Mouse (Mus musculus): ENCODE results near the gene Ermard. TPM values are rescaled to one million over a fixed set of nuclear protein-coding genes. Genes with fewer than 3 reads are reported as not detected.
"Not testable (repeated sequence)": the region's sequence is repeated elsewhere in the genome, so short reads cannot be mapped to it uniquely, and the experiment has no call there.

Ermard gene
- polyA plus RNA-seq, 1 experiment: 151 TPM

- H3K4me3 ChIP-seq (ENCODE audit: insufficient read depth, low read length); H3K4me1 ChIP-seq (ENCODE audit: control insufficient read depth, insufficient read depth, low read length): not testable (repeated sequence)
- H3K27ac ChIP-seq (ENCODE audit: insufficient read depth, low read depth, low read length): peak overlapping the region; percentile 60
Observed at GRCm38 (mm10) chr17:15052766-15053165, 11.8 kb downstream of the Ermard start.

- H3K4me3 ChIP-seq (ENCODE audit: insufficient read depth, low read length); H3K4me1 ChIP-seq (ENCODE audit: control insufficient read depth, insufficient read depth, low read length): not testable (repeated sequence)
- H3K27ac ChIP-seq (ENCODE audit: insufficient read depth, low read depth, low read length): peak overlapping the region; percentile 60
Observed at GRCm38 (mm10) chr17:15053183-15053828, 12.3 kb downstream of the Ermard start.

GRCm38 (mm10) chr17:15053829-15054200, 12.8 kb downstream of the Ermard start:
- H3K4me1 ChIP-seq (ENCODE audit: control insufficient read depth, insufficient read depth, low read length); H3K4me3 ChIP-seq (ENCODE audit: insufficient read depth, low read length); H3K27ac ChIP-seq (ENCODE audit: insufficient read depth, low read depth, low read length): not testable (repeated sequence)

- Histone ChIP-seq H3K4me3 (ENCODE audit: insufficient read depth, low read length) (no peak overlapping the region), H3K4me1 (ENCODE audit: control insufficient read depth, insufficient read depth, low read length) (peaks cover 2% of the 10 kb centered on the region; the same call in 1 of the 2 replicates), H3K27ac (ENCODE audit: insufficient read depth, low read depth, low read length) (no peak overlapping the region)
- no peak for TF ChIP-seq CTCF (IDR thresholded peaks at IDR 0.05; ENCODE audit: low read depth, low read length)
- TF ChIP-seq POLR2A (IDR thresholded peaks at IDR 0.05; ENCODE audit: borderline replicate concordance, low read depth, low read length): no peak
Observed at GRCm38 (mm10) chr17:15055925-15056324, 14.9 kb downstream of the Ermard start.

- TF ChIP-seq POLR2A (IDR thresholded peaks at IDR 0.05; ENCODE audit: borderline replicate concordance, low read depth, low read length) (no peak), CTCF (IDR thresholded peaks at IDR 0.05; ENCODE audit: low read depth, low read length) (no peak)
- H3K4me3 ChIP-seq (ENCODE audit: insufficient read depth, low read length): no peak overlapping the region
- no peak overlapping the region for H3K27ac ChIP-seq (ENCODE audit: insufficient read depth, low read depth, low read length)
- no peaks in the 10 kb centered on the region for H3K4me1 ChIP-seq (ENCODE audit: control insufficient read depth, insufficient read depth, low read length)
Observed at GRCm38 (mm10) chr17:15058161-15058591, 17.2 kb downstream of the Ermard start.

GRCm38 (mm10) chr17:15059646-15060045, 18.6 kb downstream of the Ermard start:
- Histone ChIP-seq H3K4me3 (ENCODE audit: insufficient read depth, low read length) (no peak overlapping the region), H3K4me1 (ENCODE audit: control insufficient read depth, insufficient read depth, low read length) (no peaks in the 10 kb centered on the region; the same call in 1 of the 2 replicates), H3K27ac (ENCODE audit: insufficient read depth, low read depth, low read length) (no peak overlapping the region)
- TF ChIP-seq CTCF (IDR thresholded peaks at IDR 0.05; ENCODE audit: low read depth, low read length) (no peak), POLR2A (IDR thresholded peaks at IDR 0.05; ENCODE audit: borderline replicate concordance, low read depth, low read length) (no peak)

- TF ChIP-seq CTCF (IDR thresholded peaks at IDR 0.05; ENCODE audit: low read depth, low read length) (no peak), POLR2A (IDR thresholded peaks at IDR 0.05; ENCODE audit: borderline replicate concordance, low read depth, low read length) (no peak)
- no peak overlapping the region for H3K4me3 ChIP-seq (ENCODE audit: insufficient read depth, low read length)
- H3K27ac ChIP-seq (ENCODE audit: insufficient read depth, low read depth, low read length): no peak overlapping the region
- peaks cover 1% of the 10 kb centered on the region for H3K4me1 ChIP-seq (ENCODE audit: control insufficient read depth, insufficient read depth, low read length)
Observed at GRCm38 (mm10) chr17:15060356-15060755, 19.3 kb downstream of the Ermard start.

- Histone ChIP-seq H3K4me3 (ENCODE audit: insufficient read depth, low read length) (no peak overlapping the region), H3K27ac (ENCODE audit: insufficient read depth, low read depth, low read length) (no peak overlapping the region), H3K4me1 (ENCODE audit: control insufficient read depth, insufficient read depth, low read length) (peaks cover 34% of the 10 kb centered on the region)
- TF ChIP-seq POLR2A (IDR thresholded peaks at IDR 0.05; ENCODE audit: borderline replicate concordance, low read depth, low read length) (no peak), CTCF (IDR thresholded peaks at IDR 0.05; ENCODE audit: low read depth, low read length) (peak; percentile 46; the same call in 1 of the 2 replicates)
Observed at GRCm38 (mm10) chr17:15065391-15066024, 24.5 kb downstream of the Ermard start.

GRCm38 (mm10) chr17:15066066-15066465, 25.1 kb downstream of the Ermard start:
- no peak overlapping the region for H3K27ac ChIP-seq (ENCODE audit: insufficient read depth, low read depth, low read length)
- no peak for TF ChIP-seq CTCF (IDR thresholded peaks at IDR 0.05; ENCODE audit: low read depth, low read length)
- TF ChIP-seq POLR2A (IDR thresholded peaks at IDR 0.05; ENCODE audit: borderline replicate concordance, low read depth, low read length): no peak
- H3K4me3 ChIP-seq (ENCODE audit: insufficient read depth, low read length): no peak overlapping the region
- H3K4me1 ChIP-seq (ENCODE audit: control insufficient read depth, insufficient read depth, low read length): peaks cover 34% of the 10 kb centered on the region

GRCm38 (mm10) chr17:15066911-15067310, 25.9 kb downstream of the Ermard start:
- TF ChIP-seq POLR2A (IDR thresholded peaks at IDR 0.05; ENCODE audit: borderline replicate concordance, low read depth, low read length) (no peak), CTCF (IDR thresholded peaks at IDR 0.05; ENCODE audit: low read depth, low read length) (no peak)
- no peak overlapping the region for H3K27ac ChIP-seq (ENCODE audit: insufficient read depth, low read depth, low read length)

More at GRCm38 (mm10) chr17:15066911-15067310, 25.9 kb downstream of the Ermard start:
- peaks cover 34% of the 10 kb centered on the region for H3K4me1 ChIP-seq (ENCODE audit: control insufficient read depth, insufficient read depth, low read length)
- no peak overlapping the region for H3K4me3 ChIP-seq (ENCODE audit: insufficient read depth, low read length)

Data from bone marrow macrophage, adult 2 months (primary cell).